Mouse (Mus musculus) liver, embryonic 14.5 days (tissue): ENCODE data around the gene Tmem265. TPM values are rescaled to one million over a fixed set of nuclear protein-coding genes. Genes with fewer than 3 reads are reported as not detected.

Experiments used
- ATAC-seq: fragments of 200-750 bp; cut with Nextera tagmentation; 2 replicates; pipeline ENCODE4 v1.8.0; 2017; ENCODE audit warnings: moderate number of reproducible peaks, mild to moderate bottlenecking, moderate library complexity; ENCODE audit not compliant: insufficient read depth
- DNase-seq, 3 experiments: peaks; one replicate each; pipeline ENCODE4 v3.0.0-alpha.2; 2012 to 2013; ENCODE audit warnings: low read depth in 3 of 3, low spot score in 3 of 3
- H3K27ac ChIP-seq: fragments of 300-500 bp; sonication (generic); 2 replicates; pipeline ENCODE4 v1.5.1; 2014; ENCODE audit warnings: moderate library complexity, mild to moderate bottlenecking, control low read depth, inconsistent platforms
- H3K27me3 ChIP-seq: fragments of 300-500 bp; sonication (generic); 2 replicates; pipeline ENCODE4 v1.6.1; 2014; ENCODE audit warnings: mild to moderate bottlenecking, low read length, moderate library complexity; ENCODE audit not compliant: control insufficient read depth, insufficient read depth
- H3K36me3 ChIP-seq: fragments of 300-500 bp; sonication (generic); replicated peaks from 2 replicates; pipeline ENCODE4 v1.6.1; 2014; ENCODE audit warnings: low read depth; ENCODE audit not compliant: control insufficient read depth, insufficient read depth
- H3K4me1 ChIP-seq, 2 experiments: fragments of 200-500 bp in 1 of 2; fragments of 300-500 bp in 1 of 2; sonication (generic) in 1 of 2; replicated peaks; 2 replicates each; pipeline ENCODE4 v1.6.1; 2012 to 2014; ENCODE audit warnings: antibody characterized with exemption in 1 of 2, inconsistent platforms in 1 of 2, low read length in 1 of 2; ENCODE audit not compliant: control insufficient read depth in 2 of 2, insufficient read depth in 2 of 2
- H3K4me2 ChIP-seq: fragments of 300-500 bp; sonication (generic); 2 replicates; pipeline ENCODE4 v1.6.1; 2014; ENCODE audit warnings: low read depth, mild to moderate bottlenecking, control low read depth, moderate library complexity
- H3K4me3 ChIP-seq, 2 experiments: fragments of 200-500 bp in 1 of 2; fragments of 300-500 bp in 1 of 2; sonication (generic) in 1 of 2; 2 replicates each; pipeline ENCODE4 v1.5.1; 2012 to 2014; ENCODE audit warnings: low read depth in 2 of 2, low read length in 2 of 2, mild to moderate bottlenecking in 2 of 2, control low read depth in 1 of 2, inconsistent platforms in 1 of 2, moderate library complexity in 1 of 2; ENCODE audit not compliant: insufficient read depth in 1 of 2
- H3K9ac ChIP-seq: fragments of 300-500 bp; sonication (generic); replicated peaks from 2 replicates; pipeline ENCODE4 v1.6.1; 2014; ENCODE audit warnings: mild to moderate bottlenecking, control low read depth, moderate library complexity
- H3K9me3 ChIP-seq: fragments of 300-500 bp; sonication (generic); 2 replicates; pipeline ENCODE4 v1.6.1; 2016; ENCODE audit warnings: low read length, mixed read lengths; ENCODE audit not compliant: control insufficient read depth
- CTCF ChIP-seq: IDR thresholded peaks from 2 replicates; pipeline ENCODE4 v1.5.1; 2016; ENCODE audit warnings: antibody characterized with exemption, low read depth, control low read depth
- EP300 ChIP-seq: IDR thresholded peaks from 2 replicates; pipeline ENCODE4 v1.6.1; 2016; ENCODE audit warnings: antibody characterized with exemption, low read depth
- WGBS: fragments of 180-500 bp; shearing (Covaris S2); extraction: QIAGEN DNeasy Blood & Tissue Kit; methylation state at CpG from one replicate; pipeline ENCODE4 v1.1.7; 2014; ENCODE audit not compliant: insufficient replicate concordance; 5-methylcytosine and 5-hydroxymethylcytosine counted together
- polyA plus RNA-seq, 2 experiments: library from polyadenylated mRNA; depleted of rRNA in 1 of 2; stranded (reverse) in 1 of 2; unstranded in 1 of 2; fragments of >200 nt; fragmentation: Nextera tagmentation in 1 of 2; extraction: Ambion mirVana in 1 of 2; gene quantifications; 2 replicates each; pipeline versions ENCODE4 v1.2.1 to v1.2.3; 2012 to 2014

Tmem265 gene
- polyA plus RNA-seq, 2 experiments: 1.0 to 1.7 TPM

DNA sequence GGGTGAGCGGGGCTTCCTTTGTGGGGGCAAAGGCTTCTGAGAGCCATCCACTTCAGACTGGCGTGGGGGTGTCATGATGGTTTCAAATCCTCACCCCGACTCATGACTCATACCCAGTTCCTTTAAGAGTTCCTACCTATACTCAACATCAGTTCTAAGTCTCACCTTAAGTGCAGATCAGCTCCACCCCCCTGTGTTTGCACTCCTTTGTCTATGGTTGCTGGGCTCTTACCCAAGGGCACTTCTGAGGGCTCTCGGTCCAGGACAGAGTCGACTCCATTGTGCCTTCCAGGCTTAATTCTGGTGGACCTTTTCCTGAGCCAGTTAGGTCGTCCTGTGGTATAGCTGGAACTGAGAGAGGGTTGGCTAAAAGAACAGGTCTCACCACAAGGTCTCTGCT lies 46.0 kb downstream of the Tmem265 start:
- no peak for DNase-seq
- Histone ChIP-seq H3K4me1 (no peaks in the 10 kb centered on the region), H3K36me3 (peaks cover 11% of the 10 kb centered on the region), H3K4me2 (no peak overlapping the region), H3K9ac (no peak overlapping the region), H3K27ac (no peak overlapping the region), H3K9me3 (no peaks in the 10 kb centered on the region), H3K4me3 (no peak overlapping the region), H3K27me3 (no peaks in the 10 kb centered on the region)
- no peak for ATAC-seq
- WGBS: 63% methylated on average over 6 of the region's 6 CpGs
- TF ChIP-seq EP300 (no peak), CTCF (no peak)

GRCm38 (mm10) chr7:127611011-127611410 lies 49.8 kb downstream of the Tmem265 start:
- Histone ChIP-seq H3K27me3 (no peaks in the 10 kb centered on the region), H3K4me1 (peaks cover 0 to 4% of the 10 kb centered on the region in 2 experiments; a peak in 1 of 4 replicates), H3K4me2 (no peak overlapping the region), H3K36me3 (no peaks in the 10 kb centered on the region; the same call in 1 of the 2 replicates), H3K9ac (no peak overlapping the region), H3K4me3 (no peak overlapping the region), H3K9me3 (no peaks in the 10 kb centered on the region), H3K27ac (no peak overlapping the region)
- TF ChIP-seq CTCF (no peak), EP300 (no peak)
- WGBS: 92% methylated on average over 29 of the region's 29 CpGs
- ATAC-seq (no peak), DNase-seq (no peak)

DNA sequence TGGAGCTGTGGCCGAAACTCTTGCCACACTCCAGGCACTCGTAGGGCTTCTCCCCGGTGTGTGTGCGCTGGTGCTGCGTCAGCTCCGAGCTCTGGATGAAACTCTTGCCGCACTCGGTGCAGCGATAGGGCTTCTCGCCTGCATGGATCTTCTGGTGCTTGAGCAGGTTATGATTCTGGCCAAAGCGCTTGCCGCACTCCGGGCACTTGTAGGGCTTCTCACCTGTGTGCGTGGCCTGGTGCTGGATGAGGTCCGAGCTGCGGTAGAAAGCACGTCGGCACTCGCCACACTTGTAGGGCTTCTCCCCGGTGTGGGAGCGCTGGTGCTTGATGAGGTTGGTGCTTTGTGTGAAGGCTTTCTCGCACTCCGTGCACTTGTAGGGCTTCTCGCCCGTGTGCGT lies 50.4 kb downstream of the Tmem265 start:
- no peaks in the 10 kb centered on the region; the same call in 1 of the 2 replicates for H3K36me3 ChIP-seq
- H3K4me2 ChIP-seq: no peak overlapping the region
- H3K9me3 ChIP-seq: no peaks in the 10 kb centered on the region
- H3K4me3 ChIP-seq: no peak overlapping the region
- no peak for DNase-seq
- no peaks in the 10 kb centered on the region for H3K27me3 ChIP-seq
- H3K4me1 ChIP-seq: peaks cover 0 to 6% of the 10 kb centered on the region in 2 experiments; a peak in 1 of 4 replicates
- TF ChIP-seq CTCF: no peak
- H3K9ac ChIP-seq: no peak overlapping the region
- WGBS: 93% methylated on average over 26 of the region's 26 CpGs
- ATAC-seq: no peak
- H3K27ac ChIP-seq: no peak overlapping the region

- WGBS: 78% methylated on average over 8 of the region's 8 CpGs
Observed at GRCm38 (mm10) chr7:127613501-127613900, 52.3 kb downstream of the Tmem265 start.

DNA sequence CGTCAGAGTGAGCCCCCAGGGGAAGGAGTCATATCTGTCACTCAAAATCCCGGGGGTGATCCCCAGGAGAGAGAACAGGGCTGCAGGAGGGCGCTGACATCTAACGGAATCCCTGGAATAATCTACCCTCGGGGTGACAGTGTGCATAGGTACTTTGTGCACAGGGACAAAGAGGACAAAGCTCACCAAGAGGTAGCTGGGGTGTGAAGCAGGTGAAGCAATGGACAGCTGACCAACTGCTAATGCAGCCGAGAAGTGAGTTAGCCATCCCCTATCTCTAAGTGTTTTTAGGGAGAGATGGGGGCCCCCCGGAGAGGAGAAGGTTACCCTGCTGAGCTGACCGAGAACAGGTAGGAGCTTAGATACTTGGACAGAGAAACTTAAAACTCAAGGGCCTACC lies 52.9 kb downstream of the Tmem265 start:
- no peak for DNase-seq
- Histone ChIP-seq H3K9me3 (no peaks in the 10 kb centered on the region), H3K4me2 (peak overlapping the region; percentile 94), H3K36me3 (no peaks in the 10 kb centered on the region; the same call in 1 of the 2 replicates), H3K27ac (no peak overlapping the region), H3K9ac (peak overlapping the region; percentile 84), H3K4me1 (peaks cover 0 to 6% of the 10 kb centered on the region in 2 experiments; a peak in 1 of 4 replicates), H3K4me3 (peak overlapping the region; percentile 68 to 87), H3K27me3 (no peaks in the 10 kb centered on the region)
- peak; percentile 9; the same call in 1 of the 2 replicates for ATAC-seq
- no peak for TF ChIP-seq CTCF
- no peak for TF ChIP-seq EP300
- 32% methylated on average over 8 of the region's 8 CpGs for WGBS

More at GRCm38 (mm10) chr7:127613501-127613900, 52.3 kb downstream of the Tmem265 start:
- no peak overlapping the region for H3K9ac ChIP-seq
- no peaks in the 10 kb centered on the region; the same call in 1 of the 2 replicates for H3K36me3 ChIP-seq
- ATAC-seq (no peak), DNase-seq (no peak)
- TF ChIP-seq CTCF (no peak), EP300 (no peak)
- no peaks in the 10 kb centered on the region for H3K27me3 ChIP-seq
- no peaks in the 10 kb centered on the region for H3K9me3 ChIP-seq
- H3K27ac ChIP-seq: no peak overlapping the region
- H3K4me1 ChIP-seq: peaks cover 0 to 6% of the 10 kb centered on the region in 2 experiments; a peak in 1 of 4 replicates
- H3K4me3 ChIP-seq: no peak overlapping the region
- no peak overlapping the region for H3K4me2 ChIP-seq
